Mouse (Mus musculus) lung, postnatal 14 days (tissue): Measurements from ENCODE around the gene Rad54l.

Experiments
- DNase-seq: peaks from one replicate; pipeline ENCODE4 v3.0.0; 2021

The Rad54l gene

DNA sequence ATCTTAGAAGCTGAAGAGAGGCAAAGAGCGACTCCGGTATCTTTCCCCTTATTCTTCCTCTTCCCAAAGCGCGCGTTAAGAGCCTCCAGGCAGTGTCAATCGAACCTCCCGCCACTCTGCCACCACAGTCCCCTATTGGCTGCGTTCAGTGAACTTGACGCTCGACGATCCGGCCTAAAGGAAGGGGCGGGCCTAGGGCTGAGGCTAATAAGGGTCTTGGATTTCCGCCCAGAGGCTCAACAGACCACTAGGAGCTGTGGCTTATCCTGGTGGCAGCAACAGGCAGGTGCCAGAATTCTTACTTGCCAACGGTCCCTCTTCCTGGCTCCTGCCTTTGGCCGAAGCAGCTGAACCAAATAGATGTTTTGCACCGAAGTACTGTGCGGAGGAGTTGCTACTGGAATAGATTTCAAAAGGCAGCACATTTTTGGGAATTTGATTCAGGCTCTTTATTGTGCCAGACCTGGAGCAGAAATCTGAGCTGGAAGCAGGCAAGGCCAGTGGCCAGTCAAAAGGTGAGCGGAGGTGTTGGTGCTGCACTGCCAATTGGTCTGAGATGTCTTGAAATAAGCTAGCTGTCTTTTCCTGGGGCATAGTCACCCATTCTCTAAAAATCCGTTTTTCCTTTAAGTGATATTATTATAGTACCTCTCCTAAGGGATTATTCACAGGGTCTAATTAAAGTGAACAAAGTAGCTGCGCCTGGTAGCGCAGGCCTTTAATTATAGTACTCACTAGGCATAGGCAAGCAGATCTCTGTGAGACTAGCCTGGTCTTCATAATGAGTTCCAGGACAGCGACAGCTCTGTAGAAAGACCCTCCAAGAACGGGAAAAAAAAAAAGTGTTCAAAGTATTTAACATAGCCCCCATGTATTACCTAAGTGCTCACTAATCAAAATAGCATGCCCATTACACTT lies at the start of gene Rad54l, which contains the start of gene Pomgnt1:
TSS of gene Rad54l (minus strand) at position 89 of the 918 bp plus-strand sequence.
TSS of gene Pomgnt1 (plus strand) at position 239 of the 918 bp plus-strand sequence.
- DNase-seq = peak; percentile 82

DNA sequence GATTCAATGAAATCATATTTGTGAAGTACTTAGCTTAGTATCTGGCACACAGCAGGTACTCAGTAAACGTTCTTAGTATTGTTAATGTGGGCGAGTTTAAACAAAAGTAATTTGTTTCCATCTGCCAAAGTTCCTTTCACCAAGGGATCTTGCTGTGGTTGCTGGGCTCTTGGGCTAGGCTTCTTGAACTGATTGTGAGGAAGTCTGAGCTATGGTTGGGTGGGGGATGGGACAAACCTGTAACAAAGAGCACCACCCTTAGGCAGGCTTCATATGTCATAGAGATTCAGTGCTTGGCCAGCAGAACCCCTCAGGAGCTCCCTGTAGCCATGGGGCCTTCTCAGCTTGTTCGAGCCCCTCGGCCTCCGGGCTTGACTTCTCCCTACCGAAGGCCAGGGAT lies 49.6 kb upstream of the Rad54l start, which contains the start of the genes 1700042G07Rik and Gm49337:
TSS of gene 1700042G07Rik (plus strand) at position 301 of the 400 bp plus-strand sequence.
TSS of gene Gm49337 (plus strand) at position 313 of the 400 bp plus-strand sequence.
- DNase-seq = no peak

DNA sequence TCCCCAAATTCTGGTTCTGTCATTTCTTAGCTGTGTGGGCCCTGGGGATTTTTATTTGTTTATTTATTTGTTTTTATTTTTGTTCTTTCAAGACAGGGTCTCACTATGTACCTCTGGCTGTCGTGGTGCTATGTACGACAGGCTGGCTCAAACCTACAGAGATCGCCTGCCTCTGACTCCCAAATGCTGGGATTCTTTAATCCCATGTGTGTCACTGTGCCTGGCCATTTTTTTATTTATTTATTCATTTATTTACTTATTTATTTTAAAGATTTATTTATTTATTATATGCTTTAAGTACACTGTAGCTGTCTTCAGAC lies 45.8 kb upstream of the Rad54l start:
- no peak for DNase-seq

DNA sequence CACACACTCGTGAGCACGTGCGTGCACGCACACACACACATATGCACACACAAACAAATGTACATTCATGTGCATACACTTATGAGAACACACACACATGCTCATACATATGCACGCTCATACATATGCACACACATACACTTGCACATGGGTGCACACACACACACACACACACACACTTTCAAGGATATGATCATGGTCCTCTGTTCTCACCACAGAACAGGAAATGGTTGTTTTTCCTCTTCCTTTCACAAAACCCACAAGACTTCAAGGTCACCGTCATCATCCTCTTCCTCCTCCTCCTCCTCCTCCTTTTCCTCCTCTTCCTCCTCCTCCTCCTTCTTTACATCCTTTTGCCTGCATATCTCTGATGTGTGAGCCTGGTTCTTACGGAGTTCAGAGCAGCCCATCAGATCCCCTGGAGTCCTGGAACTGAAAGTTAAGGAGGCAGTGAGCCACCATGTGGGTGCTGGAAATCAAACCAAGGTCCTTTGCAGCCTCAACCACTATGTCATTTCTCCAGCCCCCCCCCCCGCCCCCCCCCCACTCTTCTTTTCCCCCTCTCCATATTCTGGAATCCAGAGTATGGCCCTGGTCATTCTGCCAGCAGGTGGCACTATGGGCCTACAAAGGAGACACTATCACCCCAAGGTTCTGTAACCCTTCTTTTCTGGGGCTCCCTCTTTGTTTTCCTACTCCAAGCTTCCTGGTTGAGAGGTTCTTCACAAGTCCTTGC lies 45.3 kb upstream of the Rad54l start:
- DNase-seq = peak; percentile 88

DNA sequence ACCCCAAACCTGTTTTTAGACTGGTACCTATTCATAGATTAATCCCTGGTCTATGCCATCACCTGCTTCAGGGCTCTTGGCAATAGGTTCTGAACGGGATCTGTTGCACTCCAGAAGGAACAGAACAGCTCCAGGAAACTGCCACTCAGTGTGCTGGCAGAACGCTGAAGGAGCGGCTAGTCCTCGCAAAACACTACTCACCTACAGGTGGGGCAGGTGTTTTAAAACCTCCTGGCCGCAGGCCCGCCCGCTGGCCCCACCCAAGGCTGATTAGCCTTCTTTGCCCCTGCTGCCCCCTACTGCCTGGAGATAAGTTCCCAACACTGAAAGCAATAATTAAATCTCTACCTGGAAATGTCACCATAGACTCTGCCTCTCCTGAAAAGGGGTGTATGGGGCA lies 43.9 kb upstream of the Rad54l start, which contains the start of gene Tspan1:
TSS of gene Tspan1 (minus strand) at position 198 of the 400 bp plus-strand sequence.
- peak; percentile 77 for DNase-seq

DNA sequence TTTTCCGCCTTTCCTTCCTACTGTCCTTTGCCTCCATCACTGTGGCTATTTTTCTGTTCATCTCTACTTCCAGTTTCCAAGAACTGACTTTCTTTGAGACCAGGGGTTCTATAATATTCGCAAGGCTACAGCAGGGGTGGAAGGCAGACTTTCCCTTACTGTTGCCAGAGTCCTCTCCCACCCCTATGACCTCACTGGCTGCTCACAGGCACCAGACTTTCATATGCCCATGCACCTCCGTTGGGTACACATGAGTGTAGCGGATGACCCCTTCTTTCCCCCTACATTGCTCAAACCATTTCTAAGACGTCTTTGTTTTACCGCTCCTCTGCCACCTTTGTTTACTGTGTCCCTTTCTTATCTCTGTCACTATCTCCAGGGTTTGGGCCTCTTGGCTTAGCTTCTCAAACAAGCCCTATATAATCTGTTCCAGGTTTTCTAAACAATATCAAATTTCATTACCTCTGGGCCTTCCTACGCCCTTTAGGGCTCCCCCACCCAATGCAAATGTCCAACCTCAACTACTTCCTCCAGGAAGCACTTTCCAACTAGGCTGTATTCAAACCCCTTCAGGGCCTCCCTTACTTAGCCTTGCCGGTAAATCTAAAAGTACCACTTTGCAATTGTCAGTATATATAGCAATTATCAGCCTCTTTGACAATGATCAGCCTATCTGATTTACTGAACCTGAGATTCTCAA lies 42.4 kb upstream of the Rad54l start:
- no peak for DNase-seq

DNA sequence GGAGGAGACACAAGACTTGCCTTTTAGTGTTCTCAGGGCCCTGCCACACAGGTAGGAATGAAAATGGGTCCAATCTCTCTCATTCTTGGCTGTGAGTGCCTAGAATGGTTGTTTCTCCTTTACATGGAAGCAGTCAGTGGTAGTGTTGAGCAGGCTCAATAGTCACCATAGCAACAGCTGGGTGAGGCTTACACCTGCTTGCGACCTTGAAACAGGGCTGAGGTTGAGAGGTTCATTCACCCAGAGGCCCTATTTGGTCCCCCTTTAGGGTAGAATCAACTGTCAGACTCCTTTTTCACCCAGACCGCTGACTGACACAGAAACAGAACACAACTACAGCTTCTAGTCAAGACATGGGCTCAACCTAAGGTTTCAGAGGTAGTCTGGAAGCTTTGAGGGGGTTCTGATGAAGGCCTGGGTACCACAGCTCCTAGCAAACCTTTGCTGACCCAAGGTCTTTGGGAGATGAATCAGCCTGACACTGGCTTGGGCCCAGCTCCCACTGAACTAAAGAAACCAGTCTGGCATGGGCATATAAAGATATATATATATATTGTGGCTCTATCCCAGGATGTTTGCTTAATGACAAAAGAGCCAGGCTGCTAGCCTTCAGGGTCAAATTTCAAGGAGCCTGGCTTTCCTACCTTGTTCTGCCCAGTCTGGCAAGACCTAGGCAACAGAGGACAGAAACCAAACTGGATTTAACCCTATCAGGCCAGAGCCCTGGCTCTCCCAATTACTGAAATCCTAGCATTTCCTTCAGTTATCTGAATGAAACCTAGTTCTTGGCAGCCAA lies 41.5 kb upstream of the Rad54l start:
- no peak for DNase-seq

DNA sequence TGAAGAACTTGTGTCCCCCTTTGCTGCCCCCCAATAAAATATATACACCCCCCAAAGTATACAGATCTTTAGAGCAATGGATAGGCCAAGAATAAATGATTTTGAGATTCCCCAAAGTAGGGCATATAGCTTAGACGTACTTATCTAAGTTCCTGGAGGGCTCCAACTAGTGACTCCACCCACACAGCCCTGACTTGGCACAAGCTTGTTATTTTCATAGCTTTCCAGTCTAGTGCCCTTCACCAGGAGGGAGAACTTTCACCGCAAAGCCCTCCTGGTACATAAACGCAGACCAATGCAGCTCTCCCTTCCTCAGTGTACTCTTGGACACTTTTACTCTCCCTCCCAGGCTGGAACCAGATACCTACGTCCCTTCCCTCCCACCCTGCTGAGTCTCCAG lies 38.7 kb upstream of the Rad54l start:
- DNase-seq = no peak

DNA sequence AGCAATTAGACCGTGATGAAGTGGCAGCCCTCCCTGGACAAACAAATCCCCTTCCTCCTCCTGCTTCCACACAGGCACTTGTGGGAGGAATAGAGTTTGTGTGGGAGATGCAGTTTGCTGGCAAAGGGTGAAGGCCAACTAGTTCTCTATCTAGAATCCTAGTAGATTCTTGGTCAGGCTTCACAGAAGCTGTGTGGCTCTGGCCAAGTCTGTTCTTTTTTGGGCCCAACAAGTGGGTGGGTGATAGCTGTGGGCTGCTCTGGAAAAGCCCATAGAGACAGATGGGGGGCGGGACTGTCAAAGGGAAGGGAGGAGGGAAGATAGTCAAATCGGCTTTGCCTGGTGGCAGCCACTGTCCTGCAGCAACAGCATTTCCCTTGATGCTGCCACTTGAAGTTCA lies 37.3 kb upstream of the Rad54l start:
- DNase-seq = no peak

DNA sequence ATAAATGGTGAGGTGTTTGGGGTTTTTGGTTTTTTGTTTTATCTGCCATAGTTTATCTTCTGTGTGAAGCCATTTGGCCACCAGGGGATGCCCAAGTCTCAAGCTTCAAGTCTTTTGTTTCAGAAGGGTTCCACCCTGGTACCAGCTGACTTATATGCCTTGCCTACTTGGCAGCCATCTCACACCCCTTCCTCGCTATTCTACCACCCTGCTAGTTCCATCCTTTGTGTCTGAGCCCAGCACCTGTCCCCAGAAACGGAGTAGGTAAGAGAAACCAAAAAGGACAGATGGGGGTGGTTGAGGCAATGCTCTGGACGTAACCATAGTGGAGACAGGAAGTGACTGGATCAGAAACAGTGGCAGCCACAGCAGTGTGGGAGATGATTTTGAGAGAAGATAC lies 36.4 kb upstream of the Rad54l start:
- DNase-seq = peak; percentile 49

DNA sequence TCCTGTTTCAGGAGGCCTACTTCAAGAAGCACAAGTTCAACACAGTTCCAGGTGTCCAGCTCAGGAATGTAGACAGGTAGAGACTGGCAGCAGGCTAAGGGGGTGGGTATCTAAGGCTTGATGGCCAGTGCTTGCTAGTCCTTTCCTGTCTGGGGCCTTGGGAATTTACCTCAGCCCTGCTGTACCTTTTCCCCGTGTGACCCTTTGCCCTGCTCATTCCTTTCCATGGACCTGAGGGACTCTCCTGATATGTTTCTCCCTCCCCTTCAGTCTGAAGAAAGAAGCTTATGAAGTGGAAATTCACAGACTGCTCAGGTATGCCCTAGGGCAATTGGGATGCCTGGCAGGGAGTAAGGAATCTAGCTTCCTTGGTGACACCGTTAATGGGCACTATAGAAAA lies 34.4 kb upstream of the Rad54l start:
- DNase-seq = no peak

DNA sequence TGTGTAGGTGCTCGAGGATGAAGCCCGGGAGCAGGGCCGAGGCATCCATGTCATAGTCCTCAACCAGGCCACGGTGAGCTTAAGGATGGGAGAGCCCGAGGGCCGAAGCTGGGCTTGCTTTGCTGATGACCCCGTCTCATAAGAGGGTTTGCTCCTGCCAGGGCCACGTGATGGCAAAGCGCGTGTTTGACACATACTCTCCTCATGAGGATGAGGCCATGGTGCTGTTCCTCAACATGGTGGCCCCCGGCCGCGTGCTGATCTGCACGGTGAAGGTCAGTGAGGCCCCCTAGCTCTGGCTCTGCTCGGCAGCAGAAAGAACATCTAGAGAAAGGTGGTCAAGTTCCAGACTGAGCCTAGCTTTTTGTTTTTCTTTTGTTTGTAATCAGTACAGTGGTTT lies 29.2 kb upstream of the Rad54l start:
- DNase-seq = no peak

DNA sequence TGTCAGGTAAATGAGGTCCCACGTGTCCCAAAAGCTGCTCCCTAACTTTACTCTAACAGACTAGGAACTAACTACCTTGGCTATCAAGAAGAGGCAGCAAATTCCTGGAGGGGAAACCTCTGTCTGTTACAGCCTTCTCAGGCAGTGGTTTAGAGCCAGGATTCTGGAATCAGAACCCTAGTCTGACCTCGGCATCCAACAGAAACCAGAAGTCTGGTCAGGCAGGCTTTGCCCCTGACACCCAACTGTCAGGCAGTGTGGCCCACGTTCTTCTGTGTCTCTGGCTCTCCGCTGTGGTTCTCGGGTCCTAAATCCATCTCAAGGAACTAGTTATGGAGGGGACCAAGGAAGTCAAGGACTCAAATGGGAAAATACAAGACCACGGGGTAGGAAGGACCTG lies 27.7 kb upstream of the Rad54l start, which contains the start of gene Lurap1:
TSS of gene Lurap1 (minus strand) at position 101 of the 400 bp plus-strand sequence.
- no peak for DNase-seq

DNA sequence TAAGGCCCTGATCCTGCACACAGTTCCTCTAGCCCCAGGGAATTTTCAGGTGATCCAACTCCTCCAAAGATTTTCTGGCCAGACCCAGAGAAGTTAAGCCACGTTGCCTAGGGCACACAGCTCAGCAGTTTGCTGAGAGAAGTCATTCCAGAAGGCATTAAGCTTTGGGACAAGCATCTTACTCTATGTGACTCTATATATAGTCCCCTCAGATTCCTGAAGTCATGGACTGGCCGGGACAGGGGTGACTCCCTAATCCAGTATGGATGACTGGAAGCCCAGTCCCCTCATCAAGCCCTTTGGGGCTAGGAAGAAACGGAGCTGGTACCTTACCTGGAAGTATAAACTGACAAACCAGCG lies 27.4 kb upstream of the Rad54l start:
- DNase-seq = no peak

DNA sequence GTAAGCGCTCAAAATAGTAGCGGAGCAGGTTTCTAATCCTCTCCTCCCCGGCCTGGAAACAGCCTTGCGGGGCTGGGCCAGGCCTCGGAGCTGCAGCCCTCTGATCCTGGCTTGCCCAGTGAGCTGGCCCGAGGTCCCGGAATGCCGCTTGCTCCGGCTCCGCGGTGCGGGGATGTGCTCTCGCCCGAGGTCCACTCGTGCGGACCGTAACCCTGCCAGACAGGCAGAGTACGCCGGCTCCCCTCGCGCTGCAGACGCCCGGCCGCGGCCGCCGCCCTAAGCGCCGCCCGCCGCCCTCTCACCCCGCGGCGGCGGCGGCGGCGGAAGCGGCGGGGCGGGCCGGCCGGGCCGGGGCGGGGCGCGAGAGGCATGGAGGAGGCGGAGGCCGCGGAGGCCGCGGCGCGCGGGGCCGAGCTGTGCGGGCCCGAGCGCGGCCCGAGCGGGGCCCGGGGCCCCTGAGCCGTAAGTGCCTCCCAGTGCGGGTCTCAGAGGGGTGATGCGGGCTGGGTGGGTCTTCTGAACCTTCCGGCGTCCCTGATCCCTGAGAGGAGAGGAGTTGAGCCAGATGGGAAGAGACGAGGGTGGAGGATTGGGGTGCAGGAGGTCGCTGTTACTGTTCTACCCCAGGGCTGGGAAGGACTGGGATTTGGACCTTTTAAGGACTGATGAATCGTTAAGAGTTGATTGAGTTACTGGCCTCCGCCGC lies 26.8 kb upstream of the Rad54l start:
- DNase-seq = peak; percentile 74

DNA sequence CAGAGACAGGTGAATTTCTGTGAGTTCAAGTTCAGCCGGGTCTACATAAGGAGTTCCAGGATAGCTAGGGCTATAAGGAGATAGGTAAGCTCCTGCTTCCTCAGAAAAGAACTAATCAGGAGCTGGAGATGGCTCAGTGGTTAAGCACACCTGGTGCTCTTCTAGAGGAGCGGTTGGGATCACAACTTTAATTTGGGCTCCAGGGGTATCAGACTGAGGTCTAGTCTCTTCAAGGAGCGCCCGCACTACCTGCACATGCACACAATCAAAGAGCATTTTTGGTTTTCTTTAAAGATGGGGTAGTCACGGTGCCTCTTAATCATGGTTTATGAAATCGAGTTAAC lies 26.3 kb upstream of the Rad54l start:
- no peak for DNase-seq

DNA sequence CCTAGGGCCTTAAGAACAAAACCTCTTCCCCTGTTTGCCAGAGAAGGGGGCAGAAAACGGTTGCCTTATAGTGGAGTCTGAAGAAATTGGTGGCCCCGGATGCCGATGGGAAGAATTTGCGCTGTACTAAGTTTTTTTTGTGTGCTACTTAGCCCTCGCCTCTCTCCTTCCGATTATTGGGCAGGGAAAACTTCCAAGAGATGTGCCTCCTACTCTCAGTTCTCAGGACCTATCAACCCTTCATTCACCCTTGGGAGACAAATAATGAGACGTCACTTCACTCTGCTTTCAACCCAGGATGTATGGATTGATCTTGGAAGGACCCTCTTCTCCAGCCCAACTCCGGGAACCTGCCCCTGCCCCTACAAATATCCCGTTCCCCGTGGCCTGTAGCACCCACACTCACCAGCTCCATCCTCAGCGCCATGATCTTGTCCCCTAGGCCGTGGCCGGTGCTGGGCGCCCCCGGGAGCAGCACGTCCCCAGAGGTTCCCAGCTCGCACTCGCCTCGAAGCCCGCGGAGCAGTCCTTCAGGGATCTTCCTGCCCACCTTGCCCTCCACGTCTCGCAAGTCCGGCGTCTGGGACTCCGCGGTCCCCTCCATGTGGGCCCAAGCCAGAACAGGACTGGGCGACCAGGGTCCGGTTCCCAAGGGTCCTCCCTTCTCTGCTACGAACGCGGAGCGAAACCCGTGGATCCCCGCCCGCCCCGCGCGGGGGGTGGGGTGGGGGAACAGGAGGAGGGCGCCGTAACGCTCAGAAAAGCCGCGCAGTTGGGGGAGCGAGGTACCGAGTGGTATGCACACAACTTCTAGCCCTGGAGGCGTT lies 20.6 kb upstream of the Rad54l start:
- DNase-seq = peak; percentile 73

DNA sequence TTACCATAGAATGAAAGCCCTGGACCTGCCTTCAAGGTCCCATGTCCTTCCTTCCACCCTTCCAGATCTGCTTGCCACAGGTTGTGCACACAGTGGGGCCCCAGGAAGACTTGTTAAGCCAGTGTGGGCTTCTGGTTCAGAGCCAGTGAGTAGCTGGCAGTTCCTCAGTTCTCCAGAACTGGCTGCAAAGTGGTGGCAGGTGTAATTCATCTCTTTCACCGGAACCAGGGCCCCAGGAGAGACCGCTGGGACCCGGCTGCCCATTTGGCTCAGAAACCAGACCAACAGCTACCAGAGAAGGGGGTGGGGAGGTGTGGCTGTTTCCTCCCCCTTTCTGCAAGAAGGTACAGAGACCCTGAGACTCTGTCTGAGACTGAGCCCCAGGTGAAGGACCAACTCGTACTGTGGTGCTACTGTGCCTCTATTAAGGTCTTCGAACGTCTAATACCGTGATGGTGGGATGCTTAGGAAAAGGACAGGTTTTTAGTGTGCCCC lies 19.9 kb upstream of the Rad54l start:
- peak; percentile 39 for DNase-seq

DNA sequence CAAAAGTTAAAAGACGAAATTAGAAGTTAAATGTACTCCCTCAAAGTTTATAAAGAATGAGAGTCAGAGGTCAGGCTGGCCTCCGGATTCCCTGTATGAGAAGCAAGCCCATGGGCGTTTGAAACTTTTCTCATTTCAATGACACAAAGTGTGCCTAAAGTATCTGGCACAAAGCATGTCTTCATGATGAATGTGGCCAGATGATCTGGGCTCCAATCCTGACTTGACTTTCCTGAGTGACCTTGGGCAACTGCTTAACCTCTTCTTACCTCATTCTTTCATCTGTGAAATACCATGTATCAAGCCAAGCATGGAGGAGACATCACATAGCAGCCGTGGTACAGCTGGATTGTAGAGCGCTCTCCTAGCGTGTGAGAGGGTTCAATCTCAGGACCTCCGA lies 18.8 kb upstream of the Rad54l start:
- DNase-seq = no peak

DNA sequence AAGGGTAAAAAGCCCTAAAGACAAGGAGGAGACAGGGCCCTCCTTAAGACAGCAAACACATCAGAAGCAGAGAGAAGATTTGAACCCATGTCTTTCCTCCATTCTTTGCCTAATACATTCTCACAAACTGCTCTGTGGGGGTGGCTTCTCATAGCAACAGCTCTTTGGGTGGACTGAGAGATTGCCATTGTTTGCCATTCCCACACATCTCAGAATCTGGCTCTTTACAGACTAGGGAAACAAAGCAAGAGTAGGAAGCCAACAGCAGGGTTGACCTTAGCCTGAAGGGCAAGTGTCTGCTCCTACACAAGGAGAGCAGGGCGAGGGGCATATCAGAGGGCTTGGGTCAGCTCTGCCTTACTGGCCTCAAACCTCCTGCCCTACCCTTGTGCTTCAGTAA lies 18.2 kb upstream of the Rad54l start:
- no peak for DNase-seq
